Mouse (Mus musculus): Measurements from ENCODE around the gene Mettl21a.
"Not testable (repeated sequence)": the region's sequence is repeated elsewhere in the genome, so short reads cannot be mapped to it uniquely, and the experiment has no call there.

Gene Mettl21a

GRCm38 (mm10) chr1:64616881-64617714 lies at the start of gene Mettl21a:
TSS of gene Mettl21a (minus strand) at chr1:64617242.
- peak; percentile 92 for DNase-seq (ENCODE audit: low spot score)

- DNase-seq (ENCODE audit: low spot score) = no peak
Observed at GRCm38 (mm10) chr1:64658876-64659275, 41.8 kb upstream of the Mettl21a start.

GRCm38 (mm10) chr1:64656423-64657129 lies 39.5 kb upstream of the Mettl21a start:
- DNase-seq (ENCODE audit: low spot score) = no peak

GRCm38 (mm10) chr1:64655415-64655814 lies 38.4 kb upstream of the Mettl21a start:
- no peak for DNase-seq (ENCODE audit: low spot score)

- no peak for DNase-seq (ENCODE audit: low spot score)
Observed at GRCm38 (mm10) chr1:64653701-64654100, 36.7 kb upstream of the Mettl21a start.

GRCm38 (mm10) chr1:64649362-64650124 lies 32.5 kb upstream of the Mettl21a start:
- DNase-seq (ENCODE audit: low spot score) = no peak

- no peak for DNase-seq (ENCODE audit: low spot score)
Observed at GRCm38 (mm10) chr1:64644513-64644912, 27.5 kb upstream of the Mettl21a start.

GRCm38 (mm10) chr1:64642541-64642940 lies 25.5 kb upstream of the Mettl21a start:
- not testable (repeated sequence) for DNase-seq (ENCODE audit: low spot score)

- no peak for DNase-seq (ENCODE audit: low spot score)
Observed at GRCm38 (mm10) chr1:64641069-64641468, 24.0 kb upstream of the Mettl21a start.

- no peak for DNase-seq (ENCODE audit: low spot score)
Observed at GRCm38 (mm10) chr1:64639279-64639678, 22.2 kb upstream of the Mettl21a start.

- DNase-seq (ENCODE audit: low spot score) = no peak
Observed at GRCm38 (mm10) chr1:64635624-64636023, 18.6 kb upstream of the Mettl21a start.

GRCm38 (mm10) chr1:64633237-64633636 lies 16.2 kb upstream of the Mettl21a start:
- DNase-seq (ENCODE audit: low spot score) = no peak

- no peak for DNase-seq (ENCODE audit: low spot score)
Observed at GRCm38 (mm10) chr1:64631526-64631925, 14.5 kb upstream of the Mettl21a start.

GRCm38 (mm10) chr1:64625214-64625613 lies 8.2 kb upstream of the Mettl21a start:
- no peak for DNase-seq (ENCODE audit: low spot score)

- DNase-seq (ENCODE audit: low spot score) = no peak
Observed at GRCm38 (mm10) chr1:64623558-64624435, 6.8 kb upstream of the Mettl21a start.

- DNase-seq (ENCODE audit: low spot score) = no peak
Observed at GRCm38 (mm10) chr1:64621116-64621515, 4.1 kb upstream of the Mettl21a start.

GRCm38 (mm10) chr1:64618226-64618625 lies 1.2 kb upstream of the Mettl21a start:
- DNase-seq (ENCODE audit: low spot score) = no peak

GRCm38 (mm10) chr1:64617715-64617984 lies 608 bp upstream of the Mettl21a start:
- peak; percentile 83 for DNase-seq (ENCODE audit: low spot score)

GRCm38 (mm10) chr1:64616531-64616880 lies 536 bp downstream of the Mettl21a start:
- DNase-seq (ENCODE audit: low spot score) = no peak

GRCm38 (mm10) chr1:64616076-64616475 lies 966 bp downstream of the Mettl21a start:
- DNase-seq (ENCODE audit: low spot score) = no peak

- DNase-seq (ENCODE audit: low spot score) = no peak
Observed at GRCm38 (mm10) chr1:64615531-64615991, 1.5 kb downstream of the Mettl21a start.

Measured in urinary bladder, postnatal 14 days (tissue).